Mouse (Mus musculus): ENCODE measurements at regions not wholly inside any gene's neighbourhood (a gene's known extent, or its start where the extent isn't known, plus 50 kb on each side); places are given as distances from the start of the nearest gene placed in this dataset.

DNA sequence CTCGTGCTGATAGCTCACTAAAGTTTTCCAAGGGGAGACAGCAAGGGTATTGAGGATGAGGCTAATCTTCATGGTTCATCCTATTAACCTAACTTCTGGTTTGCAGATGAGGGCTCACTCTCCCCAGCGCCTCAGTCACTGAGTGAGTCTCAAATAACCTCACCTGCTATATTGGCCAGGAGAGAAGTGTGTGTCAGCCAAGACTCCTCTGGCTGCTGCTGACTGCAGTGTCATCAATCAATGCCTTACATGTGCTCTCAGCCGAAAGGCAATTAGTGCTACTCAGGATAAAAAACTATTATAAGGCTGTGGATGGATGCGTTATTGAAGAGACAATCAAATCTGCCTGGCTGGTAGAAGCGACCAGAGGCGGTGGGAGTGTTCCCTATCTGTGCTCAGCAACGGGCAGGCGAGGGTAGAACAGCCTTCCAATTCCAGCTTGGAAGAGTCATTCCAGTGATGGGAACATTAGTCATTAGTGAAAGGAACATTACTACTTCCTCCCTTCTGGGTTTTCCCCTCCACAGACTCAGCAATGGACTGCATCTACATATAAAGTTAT, 96.4 kb downstream of the Grpr start:
- DNase-seq: peak; percentile 7

GRCm38 (mm10) chrX:163405586-163405985, 143.9 kb downstream of the Grpr start:
- no peak for DNase-seq

DNA sequence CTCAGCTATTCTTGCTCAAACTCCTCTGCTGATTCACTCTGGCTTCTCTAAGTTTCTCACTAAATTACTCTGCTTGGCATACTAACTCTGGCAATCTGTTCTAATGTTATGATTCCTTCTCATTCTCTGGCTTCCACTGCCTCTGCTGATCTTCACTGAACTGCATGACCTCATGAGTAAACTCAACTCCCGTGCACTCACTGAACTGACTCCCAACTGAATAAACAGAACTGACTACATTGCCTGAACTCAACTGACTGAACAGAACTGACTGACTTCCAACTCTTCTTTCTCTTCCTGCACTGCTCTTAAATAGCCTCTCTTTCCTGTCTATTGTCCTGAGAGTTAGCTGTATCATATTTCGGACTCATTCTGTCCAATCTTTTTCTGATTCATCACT, 163.1 kb downstream of the Grpr start:
- DNase-seq: no peak

All from adrenal gland, adult 2 months (tissue).